Mouse (Mus musculus) A20 (cell line): ENCODE results near the gene Mapk7.

Experiments used
- DNase-seq: peaks from one replicate; pipeline ENCODE4 v3.0.0-alpha.2; 2011; ENCODE audit warnings: low read depth, low spot score

Mapk7 gene

GRCm38 (mm10) chr11:61494129-61494997 lies at the start of gene Mapk7:
TSS of gene Mapk7 (minus strand) at chr11:61494406.
- DNase-seq, result peak; percentile 100

- no peak for DNase-seq
These were observed 46.9 kb upstream of the Mapk7 start for GRCm38 (mm10) chr11:61541106-61541505.

GRCm38 (mm10) chr11:61540642-61541041 lies 46.4 kb upstream of the Mapk7 start:
- DNase-seq, result no peak

GRCm38 (mm10) chr11:61537362-61537761 lies 43.2 kb upstream of the Mapk7 start:
- DNase-seq, result no peak

GRCm38 (mm10) chr11:61536952-61537351 lies 42.7 kb upstream of the Mapk7 start:
- DNase-seq, result no peak

GRCm38 (mm10) chr11:61535530-61535929 lies 41.3 kb upstream of the Mapk7 start:
- DNase-seq, result no peak

GRCm38 (mm10) chr11:61533571-61533970 lies 39.4 kb upstream of the Mapk7 start:
- no peak for DNase-seq

- DNase-seq, result no peak
These were observed 38.6 kb upstream of the Mapk7 start for GRCm38 (mm10) chr11:61532820-61533219.

GRCm38 (mm10) chr11:61529268-61529713 lies 35.1 kb upstream of the Mapk7 start:
- peak; percentile 58 for DNase-seq

GRCm38 (mm10) chr11:61526872-61527271 lies 32.7 kb upstream of the Mapk7 start:
- no peak for DNase-seq

- no peak for DNase-seq
These were observed 25.4 kb upstream of the Mapk7 start for GRCm38 (mm10) chr11:61519484-61520107.

- no peak for DNase-seq
These were observed 24.7 kb upstream of the Mapk7 start for GRCm38 (mm10) chr11:61518871-61519270.

GRCm38 (mm10) chr11:61517971-61518370 lies 23.8 kb upstream of the Mapk7 start:
- DNase-seq, result no peak

- DNase-seq, result peak; percentile 53
These were observed 20.7 kb upstream of the Mapk7 start for GRCm38 (mm10) chr11:61514953-61515352.

- peak; percentile 97 for DNase-seq
These were observed 10.6 kb upstream of the Mapk7 start, which contains the start of gene B9d1 for GRCm38 (mm10) chr11:61504713-61505257. TSS of gene B9d1 (plus strand) at chr11:61505144.

GRCm38 (mm10) chr11:61503933-61504332 lies 9.7 kb upstream of the Mapk7 start:
- no peak for DNase-seq

GRCm38 (mm10) chr11:61498736-61499504 lies 4.7 kb upstream of the Mapk7 start:
- DNase-seq, result peak; percentile 60

GRCm38 (mm10) chr11:61497490-61497889 lies 3.3 kb upstream of the Mapk7 start:
- DNase-seq, result no peak

- no peak for DNase-seq
These were observed 1.3 kb upstream of the Mapk7 start for GRCm38 (mm10) chr11:61495528-61495927.

- DNase-seq, result no peak
These were observed 579 bp downstream of the Mapk7 start for GRCm38 (mm10) chr11:61493525-61494128.

- no peak for DNase-seq
These were observed 1.3 kb downstream of the Mapk7 start for GRCm38 (mm10) chr11:61492749-61493401.
